Mouse (Mus musculus) thymus, postnatal 36 days (tissue): ENCODE measurements at regions not wholly inside any gene's neighbourhood (a gene's known extent, or its start where the extent isn't known, plus 50 kb on each side); places are given as distances from the start of the nearest gene placed in this dataset.

Experiments
- DNase-seq, 2 experiments: peaks; one replicate each; pipeline ENCODE4 v3.0.0; 2022; ENCODE audit warnings: mixed read lengths in 2 of 2

DNA sequence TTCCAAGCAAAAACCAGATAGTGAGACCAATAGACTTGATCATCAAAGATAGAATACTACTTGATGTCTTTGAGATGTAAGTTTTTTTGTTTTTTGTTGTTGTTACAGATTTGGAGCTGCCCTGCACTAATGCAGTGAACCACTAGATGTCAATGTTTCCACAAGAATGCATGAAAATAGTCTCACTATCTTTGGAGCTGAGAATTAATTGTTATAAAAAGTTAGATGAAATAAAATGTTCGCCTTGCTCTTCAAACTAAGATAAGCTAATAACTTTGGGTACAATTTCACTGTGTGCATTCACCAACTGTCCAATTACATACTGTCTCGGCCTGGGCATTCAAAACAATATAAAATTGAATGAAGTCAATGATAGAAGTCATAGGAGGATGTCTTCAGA, 223.2 kb upstream of the Agtr1b start:
- DNase-seq: no peak

DNA sequence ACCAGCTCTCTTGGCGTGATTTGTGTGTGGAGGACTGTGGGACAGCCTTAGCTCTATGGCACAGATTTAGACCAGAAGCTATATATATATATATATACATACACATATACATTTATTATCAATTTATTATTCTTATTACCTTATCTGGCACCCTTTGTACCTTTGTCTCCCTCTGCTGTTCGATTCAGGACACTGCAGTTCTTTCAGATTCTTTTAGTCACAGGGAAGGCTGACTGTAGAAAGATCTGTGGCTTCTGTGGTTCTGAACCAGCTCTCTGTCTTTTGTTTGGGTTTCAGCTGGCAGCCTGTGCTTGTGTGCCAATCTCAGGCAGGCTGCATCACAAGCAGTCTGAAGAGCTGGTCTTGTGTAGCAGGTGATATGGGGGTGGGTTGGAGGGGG, 184.6 kb upstream of the Agtr1b start:
- no peak for DNase-seq

DNA sequence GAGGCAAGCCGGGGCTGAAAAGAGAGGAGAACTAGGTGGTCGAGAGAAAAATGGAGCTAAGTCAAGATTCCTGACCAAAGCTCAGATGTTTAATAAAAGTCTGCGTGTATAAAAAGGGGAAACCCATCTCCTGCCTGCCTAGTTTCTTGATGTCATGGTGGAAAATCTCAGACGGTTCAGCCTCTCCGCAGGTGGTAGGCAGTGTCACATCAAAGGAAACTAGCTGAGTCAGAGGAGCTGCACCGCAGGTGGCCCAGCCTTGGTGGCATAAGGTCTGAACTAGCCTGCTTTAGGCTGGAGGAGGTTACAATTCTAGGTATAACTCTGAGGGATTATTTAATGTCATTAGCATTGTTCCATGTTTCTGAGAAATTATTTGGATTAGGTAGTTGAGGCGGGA, 177.0 kb upstream of the Agtr1b start:
- DNase-seq: no peak

DNA sequence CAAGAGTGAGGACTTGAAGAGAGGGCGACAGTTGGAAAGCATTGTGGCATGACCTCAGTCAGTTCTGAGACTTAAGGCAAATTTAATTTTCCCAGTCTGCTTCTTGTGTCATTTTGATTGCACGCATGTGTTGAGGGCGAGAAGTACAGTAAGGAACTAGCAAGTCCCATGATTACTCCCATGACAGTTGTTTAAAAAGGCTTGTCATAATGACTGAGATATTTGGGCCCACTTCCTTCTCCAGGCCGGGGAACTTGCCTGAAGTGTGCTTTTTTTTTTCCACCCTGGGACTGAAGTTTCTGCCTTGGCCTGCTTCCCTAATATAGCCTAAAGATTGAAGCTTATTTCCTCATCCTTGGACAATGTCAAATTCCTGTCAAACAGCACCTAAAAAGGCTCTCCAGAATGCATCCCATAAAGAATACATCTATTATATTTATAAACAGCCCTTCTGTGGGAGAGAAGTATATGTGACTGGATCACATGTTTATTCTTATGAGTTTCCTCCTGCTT, 171.6 kb upstream of the Agtr1b start:
- DNase-seq: no peak

DNA sequence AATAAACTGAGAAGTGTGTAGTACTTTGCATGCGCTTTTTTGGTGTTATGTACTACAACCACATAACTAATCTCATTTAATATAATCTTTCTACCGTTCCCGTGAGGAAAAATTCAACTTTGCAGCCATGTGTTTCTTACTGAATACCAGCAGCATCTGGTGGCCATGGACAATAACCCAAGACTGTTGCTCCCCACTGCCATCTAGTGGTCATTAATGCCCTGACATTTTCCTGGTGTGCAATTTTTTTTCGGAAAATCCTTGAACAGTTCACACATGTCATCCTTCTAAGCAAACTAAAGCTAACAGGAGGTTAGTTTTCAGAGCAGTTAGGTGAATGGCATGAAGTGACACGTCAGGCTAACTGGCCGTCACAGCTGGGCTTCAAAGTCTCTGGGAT, 153.8 kb upstream of the Agtr1b start:
- no peak for DNase-seq

DNA sequence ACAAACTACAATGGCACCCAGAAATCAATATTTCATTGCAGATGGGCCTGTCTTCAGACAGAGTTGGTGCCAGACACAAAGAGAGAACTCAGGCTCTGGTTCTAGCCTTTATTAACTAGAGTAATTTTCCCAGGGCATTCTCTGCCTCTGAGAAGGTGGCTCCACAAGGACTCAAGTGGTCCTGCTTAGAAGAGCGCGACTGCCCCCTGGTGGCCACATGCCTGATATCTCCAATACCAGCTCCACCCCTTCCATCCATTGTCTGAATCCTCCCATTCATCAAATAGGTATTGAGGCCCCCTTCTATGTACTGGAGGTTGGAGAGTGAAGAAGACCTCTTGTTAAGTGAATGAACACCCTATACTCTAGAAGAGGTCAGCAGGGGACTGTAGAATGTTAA, 142.2 kb upstream of the Agtr1b start:
- peak; percentile 57 to 63 for DNase-seq

DNA sequence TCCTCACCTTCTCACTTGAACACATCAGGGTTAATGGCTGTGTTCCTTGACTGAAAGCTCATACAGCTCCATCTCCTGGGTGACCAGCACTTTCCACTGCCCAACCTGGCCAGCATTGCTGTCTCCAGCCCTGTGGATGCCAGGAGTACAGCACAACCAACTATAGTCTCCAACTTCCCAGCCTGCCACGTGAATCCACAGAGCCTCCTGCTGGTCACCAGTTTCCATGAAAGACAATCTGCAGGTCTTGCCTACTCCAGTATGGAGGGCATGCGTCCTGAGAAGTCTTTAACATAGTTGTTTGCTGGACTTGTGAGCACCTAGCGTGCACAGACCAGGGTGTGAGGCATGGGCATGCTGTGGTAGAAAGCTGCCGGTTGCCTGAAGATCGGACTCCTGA, 138.6 kb upstream of the Agtr1b start:
- DNase-seq: no peak
